Mouse (Mus musculus) hematopoietic stem cell, adult 5-6 weeks (primary cell): Measurements from ENCODE around the gene Etfrf1. TPM values are rescaled to one million over a fixed set of nuclear protein-coding genes. Genes with fewer than 3 reads are reported as not detected.

Experiments
- ATAC-seq, 2 experiments: fragments of 125-278 bp in 1 of 2; replicated peaks in 1 of 2; 2 replicates each; pipeline ENCODE4 v1.8.0; 2016 to 2017; ENCODE audit warnings: inconsistent platforms in 2 of 2, mild to moderate bottlenecking in 2 of 2, moderate number of reproducible peaks in 2 of 2, low read depth in 1 of 2, moderate TSS enrichment in 1 of 2; ENCODE audit not compliant: low FRiP score in 2 of 2, poor library complexity in 2 of 2, severe bottlenecking in 2 of 2, insufficient read depth in 1 of 2, low TSS enrichment in 1 of 2
- total RNA-seq: library from RNA; stranded (forward); fragments of 172-1452, 232-1000 nt; gene quantifications from 2 replicates; pipeline ENCODE4 v1.2.3, GENCODE M21; 2017

Etfrf1 gene
- total RNA-seq = 24.9 and 30.4 TPM in 2 replicates

- peak; percentile 92 to 95 for ATAC-seq
Observed at GRCm38 (mm10) chr6:145210816-145211338, at the start of gene Etfrf1, which contains the start of gene Casc1. Etfrf1 (plus strand) TSS chr6:145211134. Casc1 (minus strand) TSS chr6:145211005.

GRCm38 (mm10) chr6:145171892-145172606, 38.9 kb upstream of the Etfrf1 start:
- ATAC-seq = no peak

- ATAC-seq = no peak
Observed at GRCm38 (mm10) chr6:145173781-145174191, 37.1 kb upstream of the Etfrf1 start.

GRCm38 (mm10) chr6:145175571-145175981, 35.4 kb upstream of the Etfrf1 start:
- ATAC-seq = no peak

GRCm38 (mm10) chr6:145176474-145176873, 34.5 kb upstream of the Etfrf1 start:
- ATAC-seq = no peak

- ATAC-seq = peak; percentile 76 to 93; a peak in 3 of 4 replicates
Observed at GRCm38 (mm10) chr6:145179665-145180064, 31.3 kb upstream of the Etfrf1 start.

GRCm38 (mm10) chr6:145182044-145182443, 28.9 kb upstream of the Etfrf1 start:
- ATAC-seq = no peak

GRCm38 (mm10) chr6:145186096-145186495, 24.8 kb upstream of the Etfrf1 start:
- ATAC-seq = no peak

GRCm38 (mm10) chr6:145187093-145188088, 23.5 kb upstream of the Etfrf1 start:
- peak; percentile 42 to 63 for ATAC-seq

- no peak for ATAC-seq
Observed at GRCm38 (mm10) chr6:145193038-145193437, 17.9 kb upstream of the Etfrf1 start.

GRCm38 (mm10) chr6:145193446-145193845, 17.5 kb upstream of the Etfrf1 start:
- ATAC-seq = peak; percentile 80 to 85

GRCm38 (mm10) chr6:145197949-145198686, 12.8 kb upstream of the Etfrf1 start:
- ATAC-seq = no peak

GRCm38 (mm10) chr6:145202432-145203125, 8.4 kb upstream of the Etfrf1 start:
- no peak for ATAC-seq

- no peak for ATAC-seq
Observed at GRCm38 (mm10) chr6:145204440-145204839, 6.5 kb upstream of the Etfrf1 start.

- ATAC-seq = no peak
Observed at GRCm38 (mm10) chr6:145205142-145205541, 5.8 kb upstream of the Etfrf1 start.

GRCm38 (mm10) chr6:145210056-145210680, 766 bp upstream of the Etfrf1 start:
- no peak for ATAC-seq
